Mouse (Mus musculus): Measurements from ENCODE around the gene Plcz1. TPM values are rescaled to one million over a fixed set of nuclear protein-coding genes. Genes with fewer than 3 reads are reported as not detected.

The Plcz1 gene
- polyA plus RNA-seq, 1 experiment: not detected

GRCm38 (mm10) chr6:139989075-139989474 lies 52.2 kb downstream of the Plcz1 start:
- H3ac ChIP-seq (ENCODE audit: control insufficient read depth, insufficient read length, low read depth): no peak overlapping the region
- no peaks in the 10 kb centered on the region for H3K79me2 ChIP-seq (ENCODE audit: control insufficient read depth, insufficient read depth)
- no peaks in the 10 kb centered on the region for H3K36me3 ChIP-seq (ENCODE audit: control insufficient read depth, insufficient read depth)
- no peaks in the 10 kb centered on the region for H3K27me3 ChIP-seq (ENCODE audit: control insufficient read depth, insufficient read depth, insufficient read length)
- TF ChIP-seq MAX (IDR thresholded peaks at IDR 0.05) (no peak), CTCF (IDR thresholded peaks at IDR 0.05; ENCODE audit: control insufficient read depth, insufficient read depth, insufficient read length) (no peak), CEBPB (IDR thresholded peaks at IDR 0.05; ENCODE audit: low read depth) (no peak), FOSL1 (IDR thresholded peaks at IDR 0.05; ENCODE audit: insufficient read depth, low read length, poor library complexity, severe bottlenecking) (no peak), USF1 (IDR thresholded peaks at IDR 0.05; ENCODE audit: low read depth) (no peak), MYOG (IDR thresholded peaks at IDR 0.05; ENCODE audit: control insufficient read depth, extremely low read depth, insufficient read length) (no peak), MYOD1 (IDR thresholded peaks at IDR 0.05; ENCODE audit: control insufficient read depth, insufficient read length, low read depth) (no peak)
- H3K4me3 ChIP-seq (ENCODE audit: insufficient read depth, poor library complexity, severe bottlenecking): no peak overlapping the region
- no peaks in the 10 kb centered on the region for H3K79me3 ChIP-seq (ENCODE audit: low read depth)

- no peak overlapping the region for H3ac ChIP-seq (ENCODE audit: control insufficient read depth, insufficient read length, low read depth)
- TF ChIP-seq USF1 (IDR thresholded peaks at IDR 0.05; ENCODE audit: low read depth): no peak
Measured at GRCm38 (mm10) chr6:139986564-139986963, 54.7 kb downstream of the Plcz1 start.

GRCm38 (mm10) chr6:139984069-139984468 lies 57.2 kb downstream of the Plcz1 start:
- TF ChIP-seq CTCF (IDR thresholded peaks at IDR 0.05; ENCODE audit: control insufficient read depth, insufficient read depth, insufficient read length) (no peak), FOSL1 (IDR thresholded peaks at IDR 0.05; ENCODE audit: insufficient read depth, low read length, poor library complexity, severe bottlenecking) (no peak), USF1 (IDR thresholded peaks at IDR 0.05; ENCODE audit: low read depth) (no peak), CEBPB (IDR thresholded peaks at IDR 0.05; ENCODE audit: low read depth) (no peak), MYOG (IDR thresholded peaks at IDR 0.05; ENCODE audit: control insufficient read depth, extremely low read depth, insufficient read length) (no peak), MAX (IDR thresholded peaks at IDR 0.05) (no peak), MYOD1 (IDR thresholded peaks at IDR 0.05; ENCODE audit: control insufficient read depth, insufficient read length, low read depth) (no peak)
- Histone ChIP-seq H3K27me3 (ENCODE audit: control insufficient read depth, insufficient read depth, insufficient read length) (no peaks in the 10 kb centered on the region), H3K4me3 (ENCODE audit: insufficient read depth, poor library complexity, severe bottlenecking) (no peak overlapping the region), H3K36me3 (ENCODE audit: control insufficient read depth, insufficient read depth) (no peaks in the 10 kb centered on the region), H3K79me3 (ENCODE audit: low read depth) (no peaks in the 10 kb centered on the region), H3ac (ENCODE audit: control insufficient read depth, insufficient read length, low read depth) (no peak overlapping the region), H3K79me2 (ENCODE audit: control insufficient read depth, insufficient read depth) (no peaks in the 10 kb centered on the region)

More at GRCm38 (mm10) chr6:139986564-139986963, 54.7 kb downstream of the Plcz1 start:
- Histone ChIP-seq H3K79me3 (ENCODE audit: low read depth) (no peaks in the 10 kb centered on the region), H3K79me2 (ENCODE audit: control insufficient read depth, insufficient read depth) (no peaks in the 10 kb centered on the region), H3K4me3 (ENCODE audit: insufficient read depth, poor library complexity, severe bottlenecking) (no peak overlapping the region), H3K27me3 (ENCODE audit: control insufficient read depth, insufficient read depth, insufficient read length) (no peaks in the 10 kb centered on the region), H3K36me3 (ENCODE audit: control insufficient read depth, insufficient read depth) (no peaks in the 10 kb centered on the region)

- Histone ChIP-seq H3K4me3 (ENCODE audit: insufficient read depth, poor library complexity, severe bottlenecking) (no peak overlapping the region), H3K27me3 (ENCODE audit: control insufficient read depth, insufficient read depth, insufficient read length) (no peaks in the 10 kb centered on the region), H3K79me3 (ENCODE audit: low read depth) (no peaks in the 10 kb centered on the region), H3ac (ENCODE audit: control insufficient read depth, insufficient read length, low read depth) (no peak overlapping the region), H3K79me2 (ENCODE audit: control insufficient read depth, insufficient read depth) (no peaks in the 10 kb centered on the region), H3K36me3 (ENCODE audit: control insufficient read depth, insufficient read depth) (no peaks in the 10 kb centered on the region)
- TF ChIP-seq FOSL1 (IDR thresholded peaks at IDR 0.05; ENCODE audit: insufficient read depth, low read length, poor library complexity, severe bottlenecking): no peak
- TF ChIP-seq MAX (IDR thresholded peaks at IDR 0.05): no peak
- TF ChIP-seq USF1 (IDR thresholded peaks at IDR 0.05; ENCODE audit: low read depth): no peak
- no peak for TF ChIP-seq CEBPB (IDR thresholded peaks at IDR 0.05; ENCODE audit: low read depth)
- no peak for TF ChIP-seq CTCF (IDR thresholded peaks at IDR 0.05; ENCODE audit: control insufficient read depth, insufficient read depth, insufficient read length)
- TF ChIP-seq MYOG (IDR thresholded peaks at IDR 0.05; ENCODE audit: control insufficient read depth, extremely low read depth, insufficient read length): no peak
- TF ChIP-seq MYOD1 (IDR thresholded peaks at IDR 0.05; ENCODE audit: control insufficient read depth, insufficient read length, low read depth): no peak
Measured at GRCm38 (mm10) chr6:139981061-139981460, 60.2 kb downstream of the Plcz1 start.

GRCm38 (mm10) chr6:139978114-139978513 lies 63.1 kb downstream of the Plcz1 start:
- no peak for TF ChIP-seq MYOD1 (IDR thresholded peaks at IDR 0.05; ENCODE audit: control insufficient read depth, insufficient read length, low read depth)

GRCm38 (mm10) chr6:139974668-139975067 lies 66.6 kb downstream of the Plcz1 start:
- Histone ChIP-seq H3K4me3 (ENCODE audit: insufficient read depth, poor library complexity, severe bottlenecking) (no peak overlapping the region), H3ac (ENCODE audit: control insufficient read depth, insufficient read length, low read depth) (no peak overlapping the region), H3K36me3 (ENCODE audit: control insufficient read depth, insufficient read depth) (no peaks in the 10 kb centered on the region), H3K79me2 (ENCODE audit: control insufficient read depth, insufficient read depth) (no peaks in the 10 kb centered on the region), H3K79me3 (ENCODE audit: low read depth) (no peaks in the 10 kb centered on the region), H3K27me3 (ENCODE audit: control insufficient read depth, insufficient read depth, insufficient read length) (no peaks in the 10 kb centered on the region)
- TF ChIP-seq USF1 (IDR thresholded peaks at IDR 0.05; ENCODE audit: low read depth): no peak
- TF ChIP-seq CTCF (IDR thresholded peaks at IDR 0.05; ENCODE audit: control insufficient read depth, insufficient read depth, insufficient read length): no peak
- TF ChIP-seq MYOD1 (IDR thresholded peaks at IDR 0.05; ENCODE audit: control insufficient read depth, insufficient read length, low read depth): no peak
- TF ChIP-seq MAX (IDR thresholded peaks at IDR 0.05): no peak
- no peak for TF ChIP-seq CEBPB (IDR thresholded peaks at IDR 0.05; ENCODE audit: low read depth)

More at GRCm38 (mm10) chr6:139978114-139978513, 63.1 kb downstream of the Plcz1 start:
- H3K27me3 ChIP-seq (ENCODE audit: control insufficient read depth, insufficient read depth, insufficient read length): no peaks in the 10 kb centered on the region
- no peaks in the 10 kb centered on the region for H3K79me2 ChIP-seq (ENCODE audit: control insufficient read depth, insufficient read depth)
- no peak overlapping the region for H3ac ChIP-seq (ENCODE audit: control insufficient read depth, insufficient read length, low read depth)
- no peaks in the 10 kb centered on the region for H3K36me3 ChIP-seq (ENCODE audit: control insufficient read depth, insufficient read depth)
- no peak overlapping the region for H3K4me3 ChIP-seq (ENCODE audit: insufficient read depth, poor library complexity, severe bottlenecking)
- H3K79me3 ChIP-seq (ENCODE audit: low read depth): no peaks in the 10 kb centered on the region

Data from C2C12 (cell line).